Mouse (Mus musculus) liver, embryonic 11.5 days (tissue): ENCODE measurements at regions not wholly inside any gene's neighbourhood (a gene's known extent, or its start where the extent isn't known, plus 50 kb on each side); places are given as distances from the start of the nearest gene placed in this dataset.

Experiments
- ATAC-seq: fragments of 200-750 bp; cut with Nextera tagmentation; replicated peaks from 2 replicates; pipeline ENCODE4 v1.8.0; 2017; ENCODE audit warnings: moderate number of reproducible peaks, mild to moderate bottlenecking, moderate TSS enrichment, moderate library complexity; ENCODE audit not compliant: low FRiP score
- DNase-seq: peaks from one replicate; pipeline ENCODE4 v3.0.0-alpha.2; 2017; ENCODE audit warnings: low spot score
- H3K27ac ChIP-seq: fragments of 300-500 bp; sonication (generic); 2 replicates; pipeline ENCODE4 v1.5.1; 2014; ENCODE audit warnings: mild to moderate bottlenecking, low read depth, low read length, control low read depth
- H3K27me3 ChIP-seq: fragments of 300-500 bp; sonication (generic); replicated peaks from 2 replicates; pipeline ENCODE4 v1.6.1; 2014; ENCODE audit warnings: low read length, mixed read lengths; ENCODE audit not compliant: control insufficient read depth, insufficient read depth
- H3K36me3 ChIP-seq: fragments of 300-500 bp; sonication (generic); 2 replicates; pipeline ENCODE4 v1.6.1; 2014; ENCODE audit warnings: mild to moderate bottlenecking, low read length, moderate library complexity, mixed read lengths; ENCODE audit not compliant: control insufficient read depth, insufficient read depth
- H3K4me1 ChIP-seq: fragments of 300-500 bp; sonication (generic); replicated peaks from 2 replicates; pipeline ENCODE4 v1.6.1; 2014; ENCODE audit warnings: low read length, mixed read lengths; ENCODE audit not compliant: control insufficient read depth, insufficient read depth
- H3K4me2 ChIP-seq: fragments of 300-500 bp; sonication (generic); 2 replicates; pipeline ENCODE4 v1.6.1; 2014; ENCODE audit warnings: mild to moderate bottlenecking, control low read depth, moderate library complexity
- H3K4me3 ChIP-seq: fragments of 300-500 bp; sonication (generic); 2 replicates; pipeline ENCODE4 v1.5.1; 2014; ENCODE audit warnings: low read depth, low read length, control low read depth
- H3K9ac ChIP-seq: fragments of 300-500 bp; sonication (generic); 2 replicates; pipeline ENCODE4 v1.6.1; 2014; ENCODE audit warnings: low read depth, low read length, control low read depth
- H3K9me3 ChIP-seq: fragments of 300-500 bp; sonication (generic); 2 replicates; pipeline ENCODE4 v1.6.1; 2016; ENCODE audit warnings: low read length, inconsistent platforms, mixed read lengths; ENCODE audit not compliant: control insufficient read depth
- WGBS: fragments of 180-500 bp; shearing (Covaris S2); extraction: QIAGEN DNeasy Blood & Tissue Kit; methylation state at CpG from one replicate; pipeline ENCODE4 v1.1.7; 2014; 5-methylcytosine and 5-hydroxymethylcytosine counted together

- Histone ChIP-seq H3K9ac (no peak overlapping the region), H3K4me1 (peaks cover 19% of the 10 kb centered on the region), H3K4me3 (no peak overlapping the region), H3K27me3 (no peaks in the 10 kb centered on the region), H3K27ac (no peak overlapping the region), H3K9me3 (no peaks in the 10 kb centered on the region), H3K4me2 (no peak overlapping the region), H3K36me3 (no peaks in the 10 kb centered on the region)
- ATAC-seq (0 out of 2 replicates have a peak, but pooled peaks have one; percentile 18), DNase-seq (no peak)
- WGBS: 29% methylated on average over 1 of the region's 1 CpGs
Measured at GRCm38 (mm10) chr13:85506030-85506429, 217.1 kb upstream of the Rasa1 start.

- H3K36me3 ChIP-seq: no peaks in the 10 kb centered on the region
- H3K9ac ChIP-seq: no peak overlapping the region
- H3K4me2 ChIP-seq: no peak overlapping the region
- no peak overlapping the region for H3K4me3 ChIP-seq
- DNase-seq (no peak), ATAC-seq (no peak)
- H3K9me3 ChIP-seq: no peaks in the 10 kb centered on the region
- H3K27me3 ChIP-seq: no peaks in the 10 kb centered on the region
- H3K27ac ChIP-seq: 0 out of 2 replicates have a peak overlapping the region, but pooled peaks have one; percentile 32
- H3K4me1 ChIP-seq: peaks cover 19% of the 10 kb centered on the region
- 41% methylated on average over 4 of the region's 4 CpGs for WGBS
Measured at GRCm38 (mm10) chr13:85505046-85505445, 216.1 kb upstream of the Rasa1 start.

GRCm38 (mm10) chr13:85504001-85504400, 215.1 kb upstream of the Rasa1 start:
- ATAC-seq: no peak
- Histone ChIP-seq H3K36me3 (no peaks in the 10 kb centered on the region), H3K4me2 (no peak overlapping the region), H3K9me3 (no peaks in the 10 kb centered on the region), H3K4me1 (peaks cover 19% of the 10 kb centered on the region), H3K27me3 (no peaks in the 10 kb centered on the region), H3K9ac (no peak overlapping the region), H3K4me3 (no peak overlapping the region), H3K27ac (no peak overlapping the region)
- WGBS: 63% methylated on average over 4 of the region's 4 CpGs
- no peak for DNase-seq

- no peaks in the 10 kb centered on the region for H3K9me3 ChIP-seq
- no peak overlapping the region for H3K27ac ChIP-seq
- DNase-seq (no peak), ATAC-seq (peak; percentile 68; the same call in 1 of the 2 replicates)
- no peaks in the 10 kb centered on the region for H3K27me3 ChIP-seq
- no peak overlapping the region for H3K4me3 ChIP-seq
- 52% methylated on average over 2 of the region's 2 CpGs for WGBS
- H3K4me2 ChIP-seq: no peak overlapping the region
- no peaks in the 10 kb centered on the region for H3K36me3 ChIP-seq
- H3K9ac ChIP-seq: no peak overlapping the region
- no peaks in the 10 kb centered on the region for H3K4me1 ChIP-seq
Measured at GRCm38 (mm10) chr13:85498696-85499095, 209.8 kb upstream of the Rasa1 start.

GRCm38 (mm10) chr13:85484790-85485189, 195.9 kb upstream of the Rasa1 start:
- Histone ChIP-seq H3K9ac (no peak overlapping the region), H3K4me3 (no peak overlapping the region), H3K4me2 (no peak overlapping the region), H3K27me3 (no peaks in the 10 kb centered on the region), H3K4me1 (no peaks in the 10 kb centered on the region), H3K9me3 (no peaks in the 10 kb centered on the region), H3K27ac (no peak overlapping the region), H3K36me3 (no peaks in the 10 kb centered on the region)
- DNase-seq: no peak
- WGBS: 61% methylated on average over 3 of the region's 3 CpGs
- no peak for ATAC-seq

GRCm38 (mm10) chr13:85483348-85483747, 194.4 kb upstream of the Rasa1 start:
- Histone ChIP-seq H3K4me1 (no peaks in the 10 kb centered on the region), H3K4me3 (no peak overlapping the region), H3K27me3 (no peaks in the 10 kb centered on the region), H3K4me2 (no peak overlapping the region), H3K9me3 (no peaks in the 10 kb centered on the region), H3K27ac (no peak overlapping the region), H3K36me3 (no peaks in the 10 kb centered on the region), H3K9ac (no peak overlapping the region)
- ATAC-seq (no peak), DNase-seq (no peak)

- ATAC-seq (no peak), DNase-seq (no peak)
- no peak overlapping the region for H3K27ac ChIP-seq
- H3K4me2 ChIP-seq: no peak overlapping the region
- H3K4me1 ChIP-seq: no peaks in the 10 kb centered on the region
- H3K27me3 ChIP-seq: no peaks in the 10 kb centered on the region
- no peak overlapping the region for H3K9ac ChIP-seq
- 76% methylated on average over 2 of the region's 2 CpGs for WGBS
- no peak overlapping the region for H3K4me3 ChIP-seq
- no peaks in the 10 kb centered on the region for H3K9me3 ChIP-seq
- H3K36me3 ChIP-seq: no peaks in the 10 kb centered on the region
Measured at GRCm38 (mm10) chr13:85479405-85479804, 190.5 kb upstream of the Rasa1 start.

GRCm38 (mm10) chr13:85476274-85476846, 187.4 kb upstream of the Rasa1 start:
- no peaks in the 10 kb centered on the region for H3K36me3 ChIP-seq
- no peaks in the 10 kb centered on the region for H3K4me1 ChIP-seq
- no peak for DNase-seq
- no peak overlapping the region for H3K4me3 ChIP-seq
- H3K27me3 ChIP-seq: no peaks in the 10 kb centered on the region
- no peak overlapping the region for H3K4me2 ChIP-seq
- H3K9ac ChIP-seq: no peak overlapping the region
- ATAC-seq: no peak
- H3K9me3 ChIP-seq: no peaks in the 10 kb centered on the region
- 72% methylated on average over 4 of the region's 4 CpGs for WGBS
- no peak overlapping the region for H3K27ac ChIP-seq

GRCm38 (mm10) chr13:85471340-85471739, 182.4 kb upstream of the Rasa1 start:
- ATAC-seq: no peak
- no peak overlapping the region for H3K4me2 ChIP-seq
- no peaks in the 10 kb centered on the region for H3K27me3 ChIP-seq
- no peaks in the 10 kb centered on the region for H3K36me3 ChIP-seq
- WGBS: 87% methylated on average over 5 of the region's 5 CpGs
- DNase-seq: no peak
- H3K4me3 ChIP-seq: no peak overlapping the region
- H3K27ac ChIP-seq: no peak overlapping the region
- no peaks in the 10 kb centered on the region for H3K9me3 ChIP-seq
- H3K9ac ChIP-seq: no peak overlapping the region
- H3K4me1 ChIP-seq: no peaks in the 10 kb centered on the region
